Mouse (Mus musculus) CD4-positive, CD25-positive, alpha-beta regulatory T cell, adult 9 weeks (primary cell): ENCODE measurements around the gene Plch2. TPM values are rescaled to one million over a fixed set of nuclear protein-coding genes. Genes with fewer than 3 reads are reported as not detected.

ENCODE experiments used
- polyA plus RNA-seq: library from polyadenylated mRNA; unstranded; fragments of 100-300 nt; shearing (Covaris generic); gene quantifications from one replicate; pipeline ENCODE4 v1.2.1, GENCODE M21; 2017

The Plch2 gene
- polyA plus RNA-seq = not detected

DNA sequence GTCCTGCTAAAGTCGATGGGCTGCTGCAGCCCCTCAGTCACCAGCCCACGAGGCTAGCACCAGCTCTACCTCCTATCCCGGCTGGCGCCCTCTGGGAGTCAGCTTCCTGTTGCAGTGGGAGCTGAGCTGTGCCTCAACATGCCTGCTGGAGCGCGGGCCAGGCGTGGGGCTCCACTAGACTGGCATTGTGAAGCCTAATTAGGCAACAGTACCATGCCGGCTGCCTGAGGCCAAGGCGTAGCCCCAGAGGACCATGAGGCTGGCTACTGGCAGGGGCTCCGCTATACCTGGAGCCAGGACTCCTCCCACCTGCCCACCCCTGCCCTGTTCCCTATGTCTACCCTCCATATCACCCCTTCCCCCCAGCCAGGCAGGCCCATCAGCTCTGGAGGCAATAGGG, at the start of gene Plch2:
TSS of gene Plch2 (minus strand) at position 61 of the 400 bp plus-strand sequence.

DNA sequence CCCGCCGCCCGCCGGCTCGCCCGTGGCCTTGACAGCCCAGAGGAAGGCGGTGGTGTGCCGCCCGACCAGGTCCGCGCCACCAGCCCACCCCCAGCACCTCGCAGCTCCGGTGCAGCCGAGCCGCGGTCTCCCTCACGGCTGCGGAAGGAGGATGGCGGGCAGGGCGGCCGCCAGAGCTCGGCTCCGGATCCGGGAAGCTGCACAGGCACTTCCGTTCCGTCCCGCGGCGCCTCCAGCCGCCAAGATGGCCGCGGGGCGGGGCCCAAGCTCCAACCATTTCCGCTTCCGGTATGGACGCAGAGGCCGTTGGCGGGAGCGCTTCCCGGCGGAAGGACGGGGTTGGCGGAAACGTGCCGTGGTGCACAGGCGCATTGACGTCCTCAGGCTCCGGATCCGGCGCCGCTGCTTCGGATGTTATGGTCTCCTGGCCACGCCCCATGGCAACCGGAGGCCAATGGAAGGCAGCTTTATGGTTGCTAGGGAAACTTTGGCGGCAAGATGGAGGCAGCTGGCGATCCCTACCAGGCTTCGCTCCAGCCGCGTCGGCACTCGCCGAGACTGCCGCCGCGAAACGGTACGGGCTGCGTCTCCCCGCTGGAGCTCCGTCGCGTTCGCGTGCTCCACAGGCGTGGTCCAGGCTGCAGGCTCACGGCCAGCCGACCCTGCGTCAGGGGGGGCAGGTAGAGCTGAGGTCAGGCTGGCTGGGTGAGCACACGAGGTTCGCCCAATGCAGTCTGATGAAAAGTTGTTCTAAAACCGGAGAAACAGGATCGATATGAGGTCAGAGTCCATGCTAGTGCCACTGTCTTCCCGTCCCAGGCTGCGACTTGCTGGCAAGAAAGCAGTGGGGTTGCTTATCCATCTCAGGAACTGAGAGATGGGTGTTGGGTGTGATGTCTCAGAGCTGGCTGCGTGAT, 29.8 kb upstream of the Plch2 start, which contains the start of the genes Rer1 and Morn1:
TSS of gene Rer1 (minus strand) at position 275 of the 917 bp plus-strand sequence.
TSS of gene Morn1 (plus strand) at position 470 of the 917 bp plus-strand sequence.

DNA sequence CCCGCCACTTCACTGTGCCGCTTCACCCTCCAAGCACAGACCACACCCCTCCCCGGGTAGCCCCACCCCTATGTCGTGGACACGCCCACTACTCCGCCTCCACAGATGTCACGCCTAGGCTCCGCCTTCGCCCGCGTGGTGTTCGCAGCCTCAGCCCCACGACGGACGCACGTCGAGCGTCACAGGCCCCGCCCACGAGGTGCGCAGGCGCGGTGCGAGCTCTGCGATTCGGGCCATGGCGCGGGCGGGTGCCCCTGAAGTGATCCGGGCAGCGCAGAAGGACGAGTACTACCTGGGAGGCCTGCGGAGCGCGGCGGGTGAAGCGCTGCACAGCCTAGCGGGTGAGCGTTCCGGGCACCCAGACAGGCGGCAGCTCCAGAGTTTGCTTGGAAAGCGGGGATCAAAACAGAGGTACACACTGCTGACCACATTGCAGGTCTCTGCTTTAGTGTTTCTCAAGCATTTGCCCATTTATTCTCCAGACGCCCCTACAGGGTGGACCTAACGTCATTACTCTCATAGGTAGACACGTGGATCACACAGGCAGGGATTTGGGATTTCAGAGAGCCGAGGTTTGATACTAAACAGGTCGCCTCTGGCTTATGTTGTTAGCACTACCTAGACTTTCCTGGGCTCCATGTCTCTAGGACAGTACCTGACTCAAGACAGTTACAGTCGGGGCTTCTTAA, 10.4 kb upstream of the Plch2 start, which contains the start of gene Pex10:
TSS of gene Pex10 (plus strand) at position 183 of the 689 bp plus-strand sequence.

DNA sequence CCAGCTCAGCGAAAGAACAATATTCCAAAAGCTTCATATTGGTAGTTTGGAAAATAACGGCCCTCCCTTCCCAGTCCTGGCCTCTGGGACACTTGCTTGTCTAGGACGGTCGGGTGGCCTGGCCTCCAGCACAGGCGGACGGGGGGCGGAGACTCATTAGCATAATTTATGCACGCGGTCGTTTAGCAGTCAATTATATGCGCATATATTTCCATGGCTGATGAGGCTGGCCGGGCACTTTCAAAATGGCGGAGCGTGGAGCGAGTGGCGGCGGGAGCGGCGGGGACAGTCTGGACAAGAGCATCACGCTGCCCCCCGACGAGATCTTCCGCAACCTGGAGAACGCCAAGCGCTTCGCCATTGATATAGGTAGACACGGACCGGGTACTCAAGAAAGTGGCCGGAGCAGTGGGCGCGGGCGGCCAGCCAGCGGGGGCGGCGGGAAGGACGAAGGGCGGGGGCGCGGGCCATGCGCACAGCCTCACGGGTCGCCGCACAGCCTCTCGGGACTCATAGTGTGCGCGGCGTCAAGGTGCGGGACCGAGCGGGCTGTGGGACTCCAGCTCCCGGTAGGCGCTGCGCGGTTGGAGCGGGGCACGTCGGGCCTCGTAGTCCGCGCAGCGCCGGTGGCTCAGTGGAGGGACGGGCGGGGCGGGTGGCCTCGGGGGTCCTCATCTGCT, 92.5 kb downstream of the Plch2 start, which contains the start of gene Pank4:
TSS of gene Pank4 (plus strand) at position 223 of the 680 bp plus-strand sequence.

DNA sequence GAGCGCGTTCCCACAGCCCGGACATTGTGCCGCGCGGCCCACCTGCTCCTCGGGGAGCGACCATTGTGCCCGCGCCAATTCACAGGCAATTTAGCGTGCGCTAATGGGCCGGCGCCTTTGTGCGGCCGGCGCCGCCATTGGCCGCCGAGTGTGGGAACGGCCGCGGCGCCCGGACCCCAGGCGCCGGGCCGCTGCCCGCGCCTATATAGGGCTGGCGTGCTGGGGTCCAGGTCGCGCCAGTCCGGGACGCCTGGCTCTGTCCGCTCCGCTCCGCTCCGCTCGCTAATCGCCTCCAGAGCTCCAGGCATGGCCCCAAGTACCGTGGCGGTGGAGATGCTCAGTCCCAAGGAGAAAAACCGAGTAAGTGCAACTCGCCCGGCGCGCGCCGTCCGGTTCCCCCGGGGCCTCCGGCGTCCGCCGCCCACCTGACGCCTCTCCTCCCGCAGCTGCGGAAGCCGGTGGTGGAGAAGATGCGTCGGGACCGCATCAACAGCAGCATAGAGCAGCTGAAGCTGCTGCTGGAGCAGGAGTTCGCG, 95.8 kb downstream of the Plch2 start, which contains the start of gene Hes5:
TSS of gene Hes5 (plus strand) at position 234 of the 536 bp plus-strand sequence.

Other genes starting within 250 kb of the Plch2 start
- gene Ttc34, start 219.3 kb downstream of the Plch2 start, polyA plus RNA-seq = not detected
- gene Mmel1, start 187.2 kb downstream of the Plch2 start, polyA plus RNA-seq = not detected
- 7.3 TPM for gene Fam213b, start 157.6 kb downstream of the Plch2 start, polyA plus RNA-seq
- gene Tnfrsf14, start 128.2 kb downstream of the Plch2 start, polyA plus RNA-seq = 15.5 TPM
- gene Hes5, start 95.9 kb downstream of the Plch2 start, polyA plus RNA-seq = 0.57 TPM
- 64.9 TPM for gene Pank4, start 92.7 kb downstream of the Plch2 start, polyA plus RNA-seq
- 15.5 TPM for gene Pex10, start 10.2 kb upstream of the Plch2 start, polyA plus RNA-seq
- gene Rer1, start 29.6 kb upstream of the Plch2 start, polyA plus RNA-seq = 163 TPM
- gene Morn1, start 29.8 kb upstream of the Plch2 start, polyA plus RNA-seq = 2.4 TPM
- gene Ski, start 165.8 kb upstream of the Plch2 start, polyA plus RNA-seq = 10.9 TPM
- 138 TPM for gene Faap20, start 193.0 kb upstream of the Plch2 start, polyA plus RNA-seq